Mouse (Mus musculus) heart, postnatal 0 days (tissue): ENCODE measurements around the gene Gm20696.

ENCODE experiments used
- CTCF ChIP-seq: IDR thresholded peaks from 2 replicates; pipeline ENCODE4 v1.5.1; 2016; ENCODE audit warnings: antibody characterized with exemption, control low read depth, low read depth
- EP300 ChIP-seq: IDR thresholded peaks from 2 replicates; pipeline ENCODE4 v1.6.1; 2016; ENCODE audit warnings: antibody characterized with exemption, low read depth

- TF ChIP-seq CTCF, result no peak
- no peak for TF ChIP-seq EP300
Measured at GRCm38 (mm10) chr6:99484197-99484725, 182.3 kb downstream of the Gm20696 start.
